Mouse (Mus musculus): ENCODE results near the gene Mrpl1. TPM values are rescaled to one million over a fixed set of nuclear protein-coding genes. Genes with fewer than 3 reads are reported as not detected.

Gene Mrpl1
- 15.5 and 19.1 TPM in 2 replicates for polyA plus RNA-seq (2015; fragmentation: Nextera tagmentation; extraction: Ambion mirVana)

- Histone ChIP-seq H3K9me3 (replicated peaks) (no peaks in the 10 kb centered on the region), H3K27me3 (replicated peaks) (no peaks in the 10 kb centered on the region), H3K36me3 (peaks cover 5% of the 10 kb centered on the region; the same call in 1 of the 2 replicates), H3K4me3 (replicated peaks) (peak within 1 kb of the TSS; percentile 84), H3K27ac (replicated peaks) (peak within 1 kb of the TSS; percentile 78), H3K4me2 (peak within 1 kb of the TSS; percentile 73), H3K4me1 (peaks cover 13% of the 10 kb centered on the region), H3K9ac (replicated peaks) (peak within 1 kb of the TSS; percentile 65)
- ATAC-seq (ENCODE audit: low FRiP score): peak; percentile 68
- WGBS: 3% methylated on average over 17 of the region's 17 CpGs
These were observed at the start of gene Mrpl1 for GRCm38 (mm10) chr5:96209459-96209858. TSS of gene Mrpl1 (plus strand) at chr5:96209493.

DNA sequence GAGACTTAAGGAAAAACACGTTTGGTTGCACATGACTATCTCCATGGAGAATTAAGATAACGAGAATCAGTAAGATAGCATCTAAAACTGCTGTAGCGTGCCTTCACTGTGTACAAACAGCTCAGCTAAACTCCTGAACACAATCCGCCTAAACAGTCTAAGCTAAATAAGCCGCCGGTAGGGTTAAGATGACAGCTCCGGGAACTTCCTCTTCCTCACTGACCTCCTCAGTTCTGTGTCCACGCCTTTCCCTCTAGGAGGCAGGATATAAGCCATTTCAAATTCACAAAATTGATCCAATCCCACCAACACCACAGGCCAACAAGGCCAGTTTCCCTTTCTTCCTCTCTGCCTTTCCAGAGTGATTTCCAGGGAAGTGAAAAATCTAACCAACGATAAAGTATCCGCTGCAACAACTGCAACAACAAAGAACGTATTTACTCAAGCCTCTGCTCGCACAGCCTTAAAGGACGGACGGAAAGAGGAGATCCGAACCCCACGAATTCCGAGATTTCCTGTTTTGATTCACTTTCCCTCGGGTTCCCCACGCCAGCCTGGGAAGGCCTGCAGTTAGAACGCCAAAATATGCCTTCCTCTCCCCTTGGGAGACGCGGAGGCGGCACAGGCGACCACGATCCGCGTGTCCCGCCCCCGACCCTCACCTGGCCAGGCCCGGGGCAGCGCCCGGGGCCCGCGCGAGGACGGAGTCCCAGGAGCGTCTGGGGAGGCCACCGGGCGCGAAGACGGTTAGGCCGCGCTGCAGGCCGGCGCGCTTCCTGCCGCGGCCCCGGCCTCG, 48.6 kb upstream of the Mrpl1 start:
- no peaks in the 10 kb centered on the region for H3K36me3 ChIP-seq
- no peaks in the 10 kb centered on the region for H3K9me3 ChIP-seq (replicated peaks)
- peak overlapping the region; percentile 97 for H3K4me3 ChIP-seq (replicated peaks)
- H3K4me2 ChIP-seq: peak overlapping the region; percentile 76
- peaks cover 11% of the 10 kb centered on the region for H3K4me1 ChIP-seq
- peak; percentile 1 for ATAC-seq (ENCODE audit: low FRiP score)
- H3K9ac ChIP-seq (replicated peaks): peak overlapping the region; percentile 98
- no peaks in the 10 kb centered on the region for H3K27me3 ChIP-seq (replicated peaks)
- under 1% methylated on average over 41 of the region's 50 CpGs for WGBS
- peak overlapping the region; percentile 99 for H3K27ac ChIP-seq (replicated peaks)

- H3K36me3 ChIP-seq: no peaks in the 10 kb centered on the region
- no peaks in the 10 kb centered on the region for H3K27me3 ChIP-seq (replicated peaks)
- ATAC-seq (ENCODE audit: low FRiP score): peak; percentile 39
- H3K4me3 ChIP-seq (replicated peaks): peak overlapping the region; percentile 97
- no peaks in the 10 kb centered on the region for H3K9me3 ChIP-seq (replicated peaks)
- peak overlapping the region; percentile 76 for H3K4me2 ChIP-seq
- peaks cover 11% of the 10 kb centered on the region for H3K4me1 ChIP-seq
- under 1% methylated on average over 44 of the region's 45 CpGs for WGBS
- peak overlapping the region; percentile 99 for H3K27ac ChIP-seq (replicated peaks)
- H3K9ac ChIP-seq (replicated peaks): peak overlapping the region; percentile 98
These were observed 48.1 kb upstream of the Mrpl1 start for GRCm38 (mm10) chr5:96161263-96161577.

- Histone ChIP-seq H3K9ac (replicated peaks) (peak overlapping the region; percentile 98), H3K36me3 (no peaks in the 10 kb centered on the region), H3K4me2 (peak overlapping the region; percentile 76), H3K27ac (replicated peaks) (peak overlapping the region; percentile 99), H3K4me1 (peaks cover 11% of the 10 kb centered on the region), H3K4me3 (replicated peaks) (peak overlapping the region; percentile 97), H3K27me3 (replicated peaks) (no peaks in the 10 kb centered on the region), H3K9me3 (replicated peaks) (no peaks in the 10 kb centered on the region)
- peak; percentile 62 for ATAC-seq (ENCODE audit: low FRiP score)
- under 1% methylated on average over 93 of the region's 114 CpGs for WGBS
These were observed 47.5 kb upstream of the Mrpl1 start for GRCm38 (mm10) chr5:96161578-96162398.

GRCm38 (mm10) chr5:96162399-96163331, 46.6 kb upstream of the Mrpl1 start:
- peaks cover 11% of the 10 kb centered on the region for H3K4me1 ChIP-seq
- H3K4me3 ChIP-seq (replicated peaks): peak overlapping the region; percentile 97
- H3K9me3 ChIP-seq (replicated peaks): no peaks in the 10 kb centered on the region
- H3K27me3 ChIP-seq (replicated peaks): no peaks in the 10 kb centered on the region
- peak overlapping the region; percentile 76 for H3K4me2 ChIP-seq
- H3K27ac ChIP-seq (replicated peaks): peak overlapping the region; percentile 99
- H3K9ac ChIP-seq (replicated peaks): peak overlapping the region; percentile 98
- H3K36me3 ChIP-seq: no peaks in the 10 kb centered on the region
- WGBS: under 1% methylated on average over 56 of the region's 56 CpGs
- ATAC-seq (ENCODE audit: low FRiP score): peak; percentile 91

DNA sequence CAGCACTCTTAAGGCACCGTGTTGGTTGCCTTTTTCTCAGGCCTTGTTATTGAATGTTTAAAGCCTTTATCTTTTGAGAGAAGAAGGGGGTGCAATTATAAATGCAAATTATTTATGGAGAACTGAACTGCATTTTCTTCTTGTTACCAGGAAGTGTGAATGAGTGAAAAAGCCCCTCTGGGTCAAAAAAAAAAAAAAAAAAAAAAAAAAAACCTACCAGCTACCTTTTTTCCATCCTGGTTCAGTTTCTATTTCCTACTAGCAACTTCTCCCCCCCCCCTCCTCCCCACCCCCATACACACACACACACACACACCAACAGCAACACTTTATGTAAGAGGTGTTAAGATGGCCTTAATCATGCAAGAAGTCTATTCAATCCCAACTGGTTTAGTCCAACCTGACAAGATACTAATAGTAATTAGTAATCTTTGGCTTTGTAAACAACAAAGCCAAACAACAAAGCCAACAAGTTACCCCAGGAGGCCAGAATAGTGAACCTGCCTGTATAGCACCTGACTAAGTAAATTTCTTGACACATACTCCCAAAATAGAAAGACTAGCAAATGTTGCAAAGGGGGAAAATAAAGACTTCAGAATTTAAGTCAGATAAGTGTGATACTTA, 45.8 kb upstream of the Mrpl1 start:
- Histone ChIP-seq H3K4me2 (peak overlapping the region; percentile 76), H3K4me1 (peaks cover 11% of the 10 kb centered on the region), H3K27me3 (replicated peaks) (no peaks in the 10 kb centered on the region), H3K27ac (replicated peaks) (peak overlapping the region; percentile 99), H3K36me3 (no peaks in the 10 kb centered on the region), H3K4me3 (replicated peaks) (peak overlapping the region; percentile 97), H3K9ac (replicated peaks) (peak overlapping the region; percentile 98), H3K9me3 (replicated peaks) (no peaks in the 10 kb centered on the region)
- ATAC-seq (ENCODE audit: low FRiP score): no peak
- WGBS: 0% methylated on average over 1 of the region's 1 CpGs

DNA sequence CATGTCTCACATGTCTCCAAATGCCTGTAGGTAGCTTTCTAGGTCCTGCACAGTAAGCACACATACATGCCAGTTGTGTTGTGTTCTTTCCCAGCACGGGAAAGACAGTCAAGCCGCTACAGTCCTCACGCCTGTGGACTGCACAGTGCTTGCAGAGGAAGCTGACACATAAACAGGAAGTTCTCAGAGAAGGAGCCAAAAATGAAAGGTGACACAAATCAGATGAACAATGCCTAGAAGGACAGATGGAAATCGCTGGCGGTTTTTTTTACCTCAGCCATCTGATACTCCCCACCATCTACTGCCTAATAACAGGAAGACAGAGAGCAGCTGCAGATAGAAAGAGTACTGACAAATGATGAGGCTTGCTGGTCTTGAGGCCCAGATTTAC, 45.3 kb upstream of the Mrpl1 start, which contains the start of gene Cnot6l:
TSS of gene Cnot6l (minus strand) at position 151 of the 391 bp plus-strand sequence.
- Histone ChIP-seq H3K27ac (replicated peaks) (peak within 1 kb of the TSS; percentile 99), H3K9me3 (replicated peaks) (no peaks in the 10 kb centered on the region), H3K4me2 (peak within 1 kb of the TSS; percentile 76), H3K36me3 (no peaks in the 10 kb centered on the region), H3K4me3 (replicated peaks) (peak within 1 kb of the TSS; percentile 97), H3K27me3 (replicated peaks) (no peaks in the 10 kb centered on the region), H3K4me1 (peaks cover 11% of the 10 kb centered on the region), H3K9ac (replicated peaks) (peak within 1 kb of the TSS; percentile 98)
- WGBS: 45% methylated on average over 5 of the region's 5 CpGs
- no peak for ATAC-seq (ENCODE audit: low FRiP score)

DNA sequence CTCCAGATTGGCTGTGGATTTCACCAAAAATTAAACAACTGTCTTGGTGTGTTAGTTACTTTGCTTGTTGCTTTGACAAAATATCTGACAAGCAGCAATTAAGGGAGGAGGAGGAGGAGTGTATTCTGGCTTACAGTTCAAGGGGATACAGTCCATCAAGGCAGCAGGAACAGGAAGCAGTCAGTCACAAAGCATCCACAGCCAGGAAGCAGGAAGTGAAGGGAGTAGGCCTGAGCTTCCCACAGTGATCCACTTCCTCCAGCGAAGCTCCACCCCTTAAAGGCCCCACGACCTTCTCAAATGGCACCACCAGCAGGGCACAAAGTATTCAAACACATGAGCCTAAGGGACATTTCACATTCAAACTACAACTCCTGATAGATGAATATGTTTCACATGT, 42.5 kb upstream of the Mrpl1 start:
- Histone ChIP-seq H3K9ac (replicated peaks) (no peak overlapping the region), H3K27me3 (replicated peaks) (no peaks in the 10 kb centered on the region), H3K4me1 (no peaks in the 10 kb centered on the region), H3K9me3 (replicated peaks) (no peaks in the 10 kb centered on the region), H3K4me2 (no peak overlapping the region), H3K27ac (replicated peaks) (no peak overlapping the region), H3K36me3 (no peaks in the 10 kb centered on the region), H3K4me3 (replicated peaks) (no peak overlapping the region)
- no peak for ATAC-seq (ENCODE audit: low FRiP score)
- 88% methylated on average over 2 of the region's 2 CpGs for WGBS

DNA sequence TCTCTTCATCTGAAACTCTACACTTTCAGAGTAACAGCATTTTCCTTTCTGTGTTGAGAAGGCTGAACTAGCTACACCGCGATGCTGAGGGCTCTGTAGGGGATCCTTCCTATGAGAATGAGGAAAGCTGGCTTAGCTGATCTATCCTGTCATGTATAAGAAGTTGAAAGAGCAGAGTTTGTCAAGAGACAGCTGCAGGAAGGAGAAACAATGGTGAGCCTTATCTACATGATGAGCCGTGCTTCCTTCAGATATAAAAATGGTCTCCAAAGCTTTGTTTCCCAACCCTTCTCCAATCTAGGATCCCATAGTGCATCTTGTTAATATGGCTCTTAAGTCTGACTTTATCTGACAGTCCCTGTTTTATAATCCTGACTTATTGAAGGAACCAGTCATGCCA, 38.9 kb upstream of the Mrpl1 start:
- H3K4me3 ChIP-seq (replicated peaks): no peak overlapping the region
- no peaks in the 10 kb centered on the region for H3K9me3 ChIP-seq (replicated peaks)
- H3K36me3 ChIP-seq: no peaks in the 10 kb centered on the region
- H3K4me2 ChIP-seq: no peak overlapping the region
- 87% methylated on average over 3 of the region's 3 CpGs for WGBS
- H3K9ac ChIP-seq (replicated peaks): no peak overlapping the region
- H3K27ac ChIP-seq (replicated peaks): no peak overlapping the region
- no peak for ATAC-seq (ENCODE audit: low FRiP score)
- H3K4me1 ChIP-seq: no peaks in the 10 kb centered on the region
- H3K27me3 ChIP-seq (replicated peaks): no peaks in the 10 kb centered on the region

- H3K27ac ChIP-seq (replicated peaks): no peak overlapping the region
These were observed 37.5 kb upstream of the Mrpl1 start for GRCm38 (mm10) chr5:96171765-96172164.

DNA sequence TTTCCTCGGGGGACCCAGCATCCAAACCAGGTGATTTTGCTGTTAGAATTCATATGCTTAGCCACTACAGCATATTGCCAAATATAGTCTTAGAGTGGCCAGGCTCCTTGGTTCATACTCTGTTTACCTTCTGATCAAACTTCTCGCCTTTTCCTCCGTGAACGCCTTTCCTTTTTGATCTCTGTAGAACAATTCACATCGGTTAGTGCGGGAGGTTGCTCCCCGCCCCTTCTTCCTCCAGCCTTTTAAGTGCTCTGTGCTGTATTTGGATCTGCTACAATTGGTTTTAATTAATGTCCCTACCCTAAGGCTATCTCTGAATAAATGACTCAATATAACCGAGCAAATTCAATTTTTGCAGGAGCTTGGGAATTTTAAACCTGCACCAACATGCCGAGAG, 33.2 kb upstream of the Mrpl1 start:
- Histone ChIP-seq H3K27me3 (replicated peaks) (no peaks in the 10 kb centered on the region), H3K9ac (replicated peaks) (no peak overlapping the region), H3K27ac (replicated peaks) (no peak overlapping the region), H3K4me3 (replicated peaks) (no peak overlapping the region), H3K36me3 (no peaks in the 10 kb centered on the region), H3K9me3 (replicated peaks) (no peaks in the 10 kb centered on the region), H3K4me2 (peak overlapping the region; percentile 17; the same call in 1 of the 2 replicates), H3K4me1 (no peaks in the 10 kb centered on the region)
- 43% methylated on average over 9 of the region's 9 CpGs for whole genome bisulfite sequencing
- no peak for ATAC-seq (ENCODE audit: low FRiP score)

More at GRCm38 (mm10) chr5:96171765-96172164, 37.5 kb upstream of the Mrpl1 start:
- H3K36me3 ChIP-seq: no peaks in the 10 kb centered on the region
- no peaks in the 10 kb centered on the region for H3K4me1 ChIP-seq
- WGBS: 88% methylated on average over 4 of the region's 4 CpGs
- no peak overlapping the region for H3K9ac ChIP-seq (replicated peaks)
- no peak overlapping the region for H3K4me2 ChIP-seq
- ATAC-seq (ENCODE audit: low FRiP score): no peak
- H3K9me3 ChIP-seq (replicated peaks): no peaks in the 10 kb centered on the region
- H3K4me3 ChIP-seq (replicated peaks): no peak overlapping the region
- H3K27me3 ChIP-seq (replicated peaks): no peaks in the 10 kb centered on the region
